Mouse (Mus musculus): ENCODE results near the gene Ywhae. TPM values are rescaled to one million over a fixed set of nuclear protein-coding genes. Genes with fewer than 3 reads are reported as not detected.
A peak's percentile ranks its signal among the peaks of the same experiment; 100 is the strongest.
"Not testable (repeated sequence)": the region's sequence is repeated elsewhere in the genome, so short reads cannot be mapped to it uniquely, and the experiment has no call there.

The Ywhae gene
- total and polyA plus RNA-seq, 2 experiments from 2014 or later = 181 to 1,457 TPM

DNA sequence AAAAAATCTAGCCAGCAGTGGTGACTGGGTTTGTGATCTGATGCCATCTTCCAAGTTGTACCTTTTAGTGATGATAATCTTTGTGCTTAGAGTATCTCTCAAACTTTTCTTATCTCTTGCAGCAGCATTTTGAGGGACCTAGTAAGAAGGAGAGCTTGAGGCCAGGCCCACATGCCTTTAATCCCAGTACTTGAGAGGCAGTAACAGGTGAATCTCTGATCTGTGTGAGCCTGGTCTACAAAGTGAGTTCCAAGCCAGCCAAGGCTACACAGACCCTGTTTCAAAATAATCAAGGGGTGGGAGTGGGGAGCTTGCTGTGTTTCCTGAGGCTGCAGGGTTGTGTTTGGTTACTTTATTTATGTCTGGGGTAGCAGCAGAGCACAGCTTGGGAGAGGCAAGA is 41.6 kb upstream of the Ywhae start:
- no peak overlapping the region for H3K27ac ChIP-seq
- H3K27me3 ChIP-seq (ENCODE audit: insufficient read depth, low read length) = no peaks in the 10 kb centered on the region
- DNase-seq (ENCODE audit: low spot score) = no peak
- H3K4me2 ChIP-seq (ENCODE audit: low read depth, low read length) = no peak overlapping the region
- no peak for TF ChIP-seq CTCF (IDR thresholded peaks at IDR 0.05; ENCODE audit: low read depth)
- H3K9ac ChIP-seq (replicated peaks; ENCODE audit: low read length) = no peak overlapping the region
- H3K4me1 ChIP-seq (ENCODE audit: insufficient read depth, low read length) = no peaks in the 10 kb centered on the region
- H3K9me3 ChIP-seq (ENCODE audit: low read length) = no peaks in the 10 kb centered on the region
- no peak for ATAC-seq
- H3K4me3 ChIP-seq (ENCODE audit: low read length) = no peak overlapping the region
- peaks cover 21% of the 10 kb centered on the region; the same call in 1 of the 2 replicates for H3K36me3 ChIP-seq (ENCODE audit: insufficient read depth, low read length)

DNA sequence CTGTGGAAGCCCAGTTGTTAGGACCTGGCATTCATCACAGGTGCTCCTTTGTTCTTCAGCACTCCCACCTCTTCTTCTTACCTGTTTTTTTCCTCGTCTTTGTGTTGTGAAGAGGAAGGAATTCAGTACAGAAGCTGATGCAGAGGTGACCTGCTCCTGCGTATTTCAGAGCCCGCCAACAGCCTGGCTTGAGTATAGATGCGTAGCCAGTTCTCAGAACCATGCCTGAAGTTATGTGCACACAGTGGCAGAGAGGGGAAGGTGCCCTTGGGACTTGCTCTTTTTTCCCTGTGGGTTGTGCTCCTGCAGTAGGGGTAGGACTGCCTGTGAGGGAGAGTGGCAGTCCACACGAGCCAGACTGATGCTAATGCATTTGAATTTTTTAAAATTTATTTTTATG is 39.1 kb upstream of the Ywhae start:
- WGBS = 95% methylated on average over 5 of the region's 5 CpGs
- Histone ChIP-seq H3K27me3 (ENCODE audit: insufficient read depth, low read length) (no peaks in the 10 kb centered on the region), H3K27ac (no peak overlapping the region), H3K36me3 (ENCODE audit: insufficient read depth, low read length) (peaks cover 28% of the 10 kb centered on the region; the same call in 1 of the 2 replicates), H3K4me1 (ENCODE audit: insufficient read depth, low read length) (no peaks in the 10 kb centered on the region), H3K4me3 (ENCODE audit: low read length) (no peak overlapping the region), H3K4me2 (ENCODE audit: low read depth, low read length) (no peak overlapping the region), H3K9ac (replicated peaks; ENCODE audit: low read length) (no peak overlapping the region), H3K9me3 (ENCODE audit: low read length) (no peaks in the 10 kb centered on the region)
- DNase-seq (ENCODE audit: low spot score) = no peak
- TF ChIP-seq CTCF (IDR thresholded peaks at IDR 0.05; ENCODE audit: low read depth) = no peak
- no peak for ATAC-seq

DNA sequence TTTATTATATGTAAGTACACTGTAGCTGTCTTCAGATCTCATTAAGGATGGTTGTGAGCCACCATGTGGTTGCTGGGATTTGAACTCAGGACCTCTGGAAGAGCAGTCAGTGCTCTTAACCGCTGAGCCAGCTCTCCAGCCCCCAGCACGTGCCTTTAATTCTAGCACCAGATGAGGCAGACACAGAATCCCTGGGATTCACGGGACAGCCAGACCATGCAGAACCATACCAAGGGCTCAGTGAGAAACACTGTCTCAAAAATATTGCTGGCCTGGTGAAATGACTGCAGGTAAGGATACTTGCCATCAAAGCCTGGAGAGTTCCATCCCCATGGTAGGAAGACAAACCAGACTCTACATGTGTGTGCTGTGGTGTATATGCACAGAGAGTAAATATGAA is 35.2 kb upstream of the Ywhae start:
- H3K4me2 ChIP-seq (ENCODE audit: low read depth, low read length); H3K27ac ChIP-seq; H3K27me3 ChIP-seq (ENCODE audit: insufficient read depth, low read length); ATAC-seq; H3K4me3 ChIP-seq (ENCODE audit: low read length); H3K9ac ChIP-seq (replicated peaks; ENCODE audit: low read length); H3K9me3 ChIP-seq (ENCODE audit: low read length); H3K4me1 ChIP-seq (ENCODE audit: insufficient read depth, low read length); DNase-seq (ENCODE audit: low spot score): not testable (repeated sequence)
- WGBS = 92% methylated on average over 3 of the region's 3 CpGs
- H3K36me3 ChIP-seq (ENCODE audit: insufficient read depth, low read length) = peaks cover 35% of the 10 kb centered on the region; the same call in 1 of the 2 replicates

DNA sequence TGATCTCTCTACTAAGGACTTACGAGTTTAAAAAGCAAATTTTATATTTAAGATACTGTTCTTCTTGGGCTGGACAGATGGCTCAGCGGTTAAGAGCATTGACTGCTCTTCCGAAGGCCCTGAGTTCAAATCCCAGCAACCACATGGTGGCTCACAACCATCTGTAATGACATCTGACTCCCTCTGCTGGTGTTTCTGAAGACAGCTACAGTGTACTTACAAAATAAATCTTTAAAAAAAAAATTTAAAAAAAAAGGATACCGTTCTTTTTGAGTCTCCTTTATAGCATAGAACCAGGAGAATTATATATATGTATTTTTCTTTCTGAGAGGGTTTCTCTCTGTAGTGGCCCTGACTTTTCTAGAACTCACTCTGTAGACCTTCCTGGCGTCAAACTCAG is 32.1 kb upstream of the Ywhae start:
- TF ChIP-seq CTCF (IDR thresholded peaks at IDR 0.05; ENCODE audit: low read depth) = no peak
- WGBS = 96% methylated on average over 5 of the region's 5 CpGs

DNA sequence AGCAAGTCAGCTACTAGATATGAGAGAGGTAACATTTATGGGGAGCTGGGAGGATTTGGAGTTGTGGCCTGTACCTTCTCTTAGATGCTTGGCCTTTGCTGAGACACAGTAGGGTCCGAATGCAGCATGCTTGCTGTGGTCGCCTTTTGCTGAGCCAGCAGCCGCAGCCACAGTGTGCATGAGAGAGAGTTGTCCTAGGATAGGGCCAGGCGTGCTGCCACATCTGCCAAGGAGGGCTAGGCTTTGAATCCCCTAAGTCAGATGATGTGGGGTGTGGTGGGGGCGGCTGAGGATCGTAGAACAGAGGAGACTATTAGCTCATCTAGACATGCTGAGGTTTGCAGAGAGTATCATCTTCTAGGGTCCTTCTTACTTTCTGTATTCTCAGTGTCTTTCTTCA is 29.9 kb upstream of the Ywhae start:
- peaks cover 33% of the 10 kb centered on the region for H3K36me3 ChIP-seq (ENCODE audit: insufficient read depth, low read length)

More for the DNA sequence above, 32.1 kb upstream of the Ywhae start:
- Histone ChIP-seq H3K27ac (no peak overlapping the region), H3K9me3 (ENCODE audit: low read length) (no peaks in the 10 kb centered on the region), H3K9ac (replicated peaks; ENCODE audit: low read length) (no peak overlapping the region), H3K4me1 (ENCODE audit: insufficient read depth, low read length) (no peaks in the 10 kb centered on the region), H3K27me3 (ENCODE audit: insufficient read depth, low read length) (no peaks in the 10 kb centered on the region), H3K4me2 (ENCODE audit: low read depth, low read length) (no peak overlapping the region), H3K4me3 (ENCODE audit: low read length) (no peak overlapping the region), H3K36me3 (ENCODE audit: insufficient read depth, low read length) (peaks cover 33% of the 10 kb centered on the region)
- DNase-seq (ENCODE audit: low spot score) (no peak), ATAC-seq (no peak)

DNA sequence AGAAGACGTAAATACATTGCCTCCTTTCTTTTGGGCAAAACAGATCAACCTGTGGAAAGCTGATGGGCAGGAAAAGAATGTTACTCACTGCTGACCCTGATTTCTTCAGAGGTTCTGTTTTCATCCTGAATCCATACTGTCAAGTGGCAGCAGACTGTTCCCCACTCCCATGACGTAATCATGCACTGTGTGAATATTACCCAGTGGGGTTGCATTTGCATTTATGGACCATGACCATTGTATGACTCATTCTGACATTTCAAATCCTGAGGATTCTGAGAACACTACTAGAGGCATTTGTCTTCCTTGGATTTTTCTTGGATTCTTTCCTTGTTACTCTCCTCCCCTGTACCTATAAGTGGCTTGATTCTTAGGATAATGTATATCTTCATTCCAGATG is 28.9 kb upstream of the Ywhae start:
- Histone ChIP-seq H3K4me2 (ENCODE audit: low read depth, low read length) (no peak overlapping the region), H3K27me3 (ENCODE audit: insufficient read depth, low read length) (no peaks in the 10 kb centered on the region), H3K27ac (no peak overlapping the region), H3K9me3 (ENCODE audit: low read length) (no peaks in the 10 kb centered on the region), H3K4me3 (ENCODE audit: low read length) (no peak overlapping the region), H3K36me3 (ENCODE audit: insufficient read depth, low read length) (peaks cover 26% of the 10 kb centered on the region), H3K4me1 (ENCODE audit: insufficient read depth, low read length) (no peaks in the 10 kb centered on the region), H3K9ac (replicated peaks; ENCODE audit: low read length) (no peak overlapping the region)
- ATAC-seq (no peak), DNase-seq (ENCODE audit: low spot score) (no peak)
- no peak for TF ChIP-seq CTCF (IDR thresholded peaks at IDR 0.05; ENCODE audit: low read depth)
- 94% methylated on average over 2 of the region's 2 CpGs for WGBS

More for the DNA sequence above, 29.9 kb upstream of the Ywhae start:
- H3K27ac ChIP-seq = no peak overlapping the region
- no peaks in the 10 kb centered on the region for H3K4me1 ChIP-seq (ENCODE audit: insufficient read depth, low read length)
- no peak overlapping the region for H3K4me3 ChIP-seq (ENCODE audit: low read length)
- H3K9ac ChIP-seq (replicated peaks; ENCODE audit: low read length) = no peak overlapping the region
- no peak for ATAC-seq
- no peak for DNase-seq (ENCODE audit: low spot score)
- H3K4me2 ChIP-seq (ENCODE audit: low read depth, low read length) = no peak overlapping the region
- no peaks in the 10 kb centered on the region for H3K9me3 ChIP-seq (ENCODE audit: low read length)
- TF ChIP-seq CTCF (IDR thresholded peaks at IDR 0.05; ENCODE audit: low read depth) = no peak
- H3K27me3 ChIP-seq (ENCODE audit: insufficient read depth, low read length) = no peaks in the 10 kb centered on the region
- 93% methylated on average over 6 of the region's 6 CpGs for WGBS

DNA sequence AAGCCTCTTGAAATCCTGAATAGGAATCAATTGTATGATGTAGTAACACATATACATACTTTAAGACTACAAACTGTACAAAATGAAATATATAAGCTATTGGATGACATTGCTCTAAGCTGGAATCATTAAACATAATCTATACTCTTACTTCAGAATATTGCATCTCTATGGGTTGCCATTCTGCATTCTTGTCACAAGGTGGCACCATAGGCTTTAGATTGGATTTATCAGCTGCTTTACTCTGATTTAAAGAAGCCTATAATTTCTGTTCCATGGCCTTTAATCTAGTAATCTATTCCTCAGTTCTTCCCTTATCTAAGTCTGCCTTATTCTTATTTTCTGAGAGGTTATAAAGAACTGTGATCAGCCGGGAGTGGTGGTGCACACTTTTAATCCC is 18.7 kb upstream of the Ywhae start:
- H3K9ac ChIP-seq (replicated peaks; ENCODE audit: low read length) = no peak overlapping the region
- 92% methylated on average over 1 of the region's 1 CpGs for WGBS

More for the DNA sequence above, 18.7 kb upstream of the Ywhae start:
- peak; percentile 62 for TF ChIP-seq CTCF (IDR thresholded peaks at IDR 0.05; ENCODE audit: low read depth)
- Histone ChIP-seq H3K27me3 (ENCODE audit: insufficient read depth, low read length) (no peaks in the 10 kb centered on the region), H3K4me1 (ENCODE audit: insufficient read depth, low read length) (no peaks in the 10 kb centered on the region), H3K9me3 (ENCODE audit: low read length) (no peaks in the 10 kb centered on the region), H3K27ac (no peak overlapping the region), H3K4me3 (ENCODE audit: low read length) (no peak overlapping the region), H3K36me3 (ENCODE audit: insufficient read depth, low read length) (no peaks in the 10 kb centered on the region), H3K4me2 (ENCODE audit: low read depth, low read length) (no peak overlapping the region)
- no peak for ATAC-seq
- DNase-seq (ENCODE audit: low spot score) = peak; percentile 50

Measured in hindbrain, postnatal 0 days (tissue).